Mouse (Mus musculus) left cerebral cortex, adult 8-10 months (tissue): ENCODE measurements at regions not wholly inside any gene's neighbourhood (a gene's known extent, or its start where the extent isn't known, plus 50 kb on each side); places are given as distances from the start of the nearest gene placed in this dataset.

Source experiments
- DNase-seq, 2 experiments: peaks; one replicate each; pipeline ENCODE4 v3.0.0; 2022; ENCODE audit warnings: low spot score in 2 of 2

DNA sequence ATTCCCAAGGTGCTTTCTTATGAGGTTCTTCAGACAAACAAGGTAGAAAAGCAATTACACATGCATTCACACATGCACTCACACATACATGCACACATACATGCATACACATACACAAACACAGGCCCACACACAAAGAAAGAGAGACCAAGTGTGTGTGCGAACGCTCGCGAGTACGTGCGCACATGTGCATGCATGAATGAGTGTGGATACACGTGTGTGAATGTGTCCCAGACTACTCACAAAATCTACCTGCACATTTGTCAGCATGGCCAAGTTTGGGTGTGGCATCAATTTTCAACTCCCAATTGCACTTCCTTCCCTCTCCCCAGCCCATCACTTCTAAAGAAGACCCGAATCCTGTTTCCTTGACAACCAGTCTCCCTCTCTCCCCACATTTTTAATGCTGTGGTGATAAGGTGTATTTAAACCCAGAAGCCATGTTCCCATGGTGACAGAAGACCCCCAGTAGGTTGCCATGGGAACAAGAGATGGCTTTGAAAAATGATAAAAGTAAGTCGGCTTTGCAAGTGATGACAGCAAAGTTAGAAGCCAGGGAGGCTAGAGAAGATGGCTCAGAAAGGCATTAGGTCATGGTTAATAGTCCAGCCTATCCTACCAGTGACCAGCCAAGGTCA, 206.3 kb downstream of the Rpl10-ps3 start:
- no peak for DNase-seq

DNA sequence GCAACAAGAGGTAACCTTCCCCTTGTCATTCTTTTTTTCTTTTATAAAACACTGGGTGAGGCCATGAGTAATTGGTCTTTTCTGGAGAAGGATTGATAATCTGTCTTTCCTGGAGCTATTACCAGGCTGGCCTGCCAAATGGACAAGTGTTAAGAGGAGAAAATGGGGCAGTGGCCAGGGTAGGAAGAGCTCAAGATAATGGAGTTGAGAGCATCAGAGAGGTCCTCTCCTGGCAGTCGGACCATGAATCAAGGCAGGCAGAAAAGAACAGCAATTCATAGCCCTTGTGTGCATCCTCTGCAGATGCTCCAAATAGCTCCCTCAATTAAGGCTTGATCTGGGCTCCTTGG, 208.2 kb downstream of the Rpl10-ps3 start:
- no peak for DNase-seq

DNA sequence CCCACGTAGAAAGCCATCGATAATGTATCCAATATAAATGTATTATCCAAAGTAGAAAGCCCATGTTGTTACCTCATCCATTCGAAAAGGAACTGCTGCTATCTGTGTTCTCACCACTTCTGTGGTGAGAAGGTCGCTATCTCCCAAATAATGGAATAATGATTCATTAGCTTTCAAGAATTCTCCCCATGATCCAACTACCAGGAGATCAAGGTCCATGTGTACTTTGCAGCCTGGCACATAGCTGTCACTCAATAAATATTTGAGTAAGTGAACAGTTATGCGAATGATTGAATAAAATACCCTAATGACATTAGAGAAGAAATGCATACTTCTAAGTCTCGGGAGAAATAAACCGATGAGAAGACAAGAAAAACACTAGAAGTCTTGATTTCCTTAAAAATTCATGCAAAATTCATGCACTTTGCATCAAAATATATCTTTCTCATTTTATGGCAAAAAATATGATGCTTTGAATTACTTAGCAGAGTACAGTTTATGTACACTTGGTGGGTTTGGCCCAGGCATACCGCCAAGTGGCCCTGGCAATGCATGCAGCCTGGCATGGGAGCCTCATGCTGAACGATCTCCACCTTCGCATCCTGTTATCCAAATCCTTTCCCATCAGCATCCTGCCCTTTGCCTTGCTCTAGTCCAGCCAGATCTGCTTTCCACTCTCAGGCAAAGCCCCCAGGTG, 208.7 kb downstream of the Rpl10-ps3 start:
- DNase-seq, result no peak

DNA sequence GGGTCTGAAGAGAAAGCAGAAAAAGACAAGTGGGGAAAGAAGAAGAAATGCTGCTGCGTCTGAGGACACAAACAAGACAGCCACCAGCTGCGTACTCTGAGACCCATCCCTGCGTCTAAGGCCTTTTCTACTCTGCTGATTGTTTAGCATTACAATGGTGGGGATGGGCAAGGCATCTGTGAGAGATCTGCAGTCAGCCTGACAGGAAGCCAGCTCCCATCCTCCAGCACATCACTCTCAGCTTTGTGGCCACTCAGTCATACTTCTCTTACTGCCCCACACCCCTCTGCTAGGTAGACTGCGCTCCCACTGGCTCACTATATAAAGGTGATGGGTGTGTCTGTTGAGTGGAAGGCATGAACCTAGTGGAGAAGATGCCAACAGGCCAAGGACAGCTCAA, 220.5 kb downstream of the Rpl10-ps3 start:
- DNase-seq, result no peak

DNA sequence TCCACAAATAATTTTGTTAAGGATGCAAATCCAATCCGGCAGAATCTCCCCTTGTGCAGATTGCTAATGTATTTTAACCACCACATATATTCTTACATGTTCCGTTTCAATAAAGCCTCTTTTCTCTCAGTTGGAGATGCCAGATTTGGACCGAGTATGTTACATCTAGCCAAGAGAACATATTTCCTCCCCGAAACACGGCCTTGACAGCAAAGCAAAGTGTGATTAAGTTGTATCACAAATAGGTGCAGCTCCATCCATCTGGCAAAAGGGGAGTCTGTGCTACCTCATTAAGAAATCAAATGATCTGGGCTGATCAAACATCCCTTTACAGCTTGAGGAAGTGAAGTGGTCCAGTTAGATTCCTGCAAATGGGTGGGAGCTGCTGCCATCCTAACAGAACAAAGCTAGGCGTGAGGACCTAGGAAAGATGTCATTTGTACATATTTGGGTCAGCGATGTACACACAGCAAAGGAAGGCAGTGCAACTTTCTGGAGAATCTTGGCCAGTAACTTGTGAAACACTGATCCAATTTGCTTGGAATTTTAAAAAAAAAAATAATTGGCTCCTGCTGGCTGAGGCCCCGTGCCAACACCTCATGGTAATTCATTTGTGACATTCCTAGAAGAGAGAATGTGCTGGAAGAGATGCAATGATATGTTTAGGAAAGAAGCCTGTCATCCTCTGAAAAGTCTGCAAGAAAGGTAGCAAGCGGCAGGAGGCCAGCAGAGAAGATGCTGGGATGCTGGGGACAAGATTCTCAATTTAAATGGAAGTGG, 223.8 kb downstream of the Rpl10-ps3 start:
- no peak for DNase-seq

DNA sequence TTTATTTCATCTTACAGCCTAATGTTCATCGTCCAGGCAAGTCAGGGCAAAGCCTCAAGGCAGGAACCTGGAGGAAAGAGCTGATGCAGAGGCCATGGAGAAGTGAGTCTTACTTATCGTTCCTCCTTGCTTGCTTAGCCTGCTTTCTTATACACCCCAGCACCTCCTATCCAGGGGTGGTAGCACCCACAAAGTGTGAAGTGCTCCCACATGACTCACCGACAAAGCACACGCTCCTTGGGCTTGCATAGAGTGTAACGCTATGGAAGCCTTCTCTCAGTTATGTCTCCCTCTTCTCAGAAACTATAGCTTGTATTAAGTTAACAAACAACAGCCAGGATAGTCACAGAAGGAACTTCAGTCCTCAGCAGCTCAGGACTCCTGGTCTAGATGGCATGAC, 225.4 kb downstream of the Rpl10-ps3 start:
- DNase-seq, result no peak

DNA sequence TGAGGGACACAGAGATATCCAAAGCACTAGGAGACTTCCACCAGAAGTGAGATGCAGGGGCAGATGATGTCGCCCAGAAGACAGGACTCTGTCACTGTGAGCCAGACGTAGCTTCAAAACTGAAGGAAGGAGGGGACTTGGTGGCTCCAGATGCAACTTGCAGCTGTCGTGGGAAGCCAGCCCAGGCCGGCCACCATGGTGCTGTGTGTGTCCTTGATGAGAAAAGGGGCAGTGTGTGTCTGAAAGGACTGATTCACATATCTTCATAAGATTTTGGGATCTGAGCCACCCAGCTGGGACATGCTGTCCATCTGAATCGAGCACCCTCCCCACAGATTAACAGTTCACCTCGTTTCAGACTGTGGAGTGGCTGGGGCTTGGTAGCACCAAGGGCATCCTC, 226.2 kb downstream of the Rpl10-ps3 start:
- DNase-seq, result peak in 1 of 2 experiments; percentile 50

DNA sequence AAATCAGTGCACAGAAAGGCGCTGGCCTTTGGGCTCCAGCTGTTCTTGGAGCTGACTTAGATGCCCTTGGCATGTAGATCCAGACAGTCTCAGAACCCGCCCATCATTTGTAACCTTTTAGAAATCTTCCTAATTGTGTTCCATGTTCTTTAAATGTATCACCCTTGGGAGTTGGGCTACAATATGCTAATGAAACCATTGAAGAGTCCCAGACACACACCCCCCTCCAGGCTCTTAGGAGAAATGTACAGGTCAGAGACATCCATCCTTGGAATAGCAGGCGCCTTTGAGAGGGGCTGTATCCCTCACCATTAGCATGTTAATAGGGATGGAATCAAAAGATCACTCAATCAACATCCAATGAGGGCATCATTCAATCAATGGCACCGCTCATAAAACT, 238.2 kb downstream of the Rpl10-ps3 start:
- DNase-seq, result no peak

DNA sequence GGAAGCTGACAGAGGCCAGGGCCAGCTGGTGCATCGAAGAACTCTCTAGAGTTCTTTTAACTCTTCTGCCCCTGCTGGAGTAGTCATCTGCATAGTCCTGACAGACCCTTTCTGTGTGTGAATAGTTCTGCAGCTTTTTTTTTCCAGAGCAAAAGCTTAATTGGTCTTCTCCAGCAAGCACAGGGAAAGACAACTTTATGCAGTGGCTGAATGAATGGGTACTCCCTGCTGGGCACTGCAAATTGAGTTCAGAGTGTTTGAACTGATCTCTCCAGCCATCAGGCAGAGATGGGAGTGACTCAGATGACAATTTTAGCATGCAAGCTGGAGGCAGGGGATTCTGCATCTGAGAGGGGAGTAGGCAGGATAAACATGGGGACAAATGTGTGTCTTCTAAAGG, 242.0 kb downstream of the Rpl10-ps3 start:
- DNase-seq, result no peak

DNA sequence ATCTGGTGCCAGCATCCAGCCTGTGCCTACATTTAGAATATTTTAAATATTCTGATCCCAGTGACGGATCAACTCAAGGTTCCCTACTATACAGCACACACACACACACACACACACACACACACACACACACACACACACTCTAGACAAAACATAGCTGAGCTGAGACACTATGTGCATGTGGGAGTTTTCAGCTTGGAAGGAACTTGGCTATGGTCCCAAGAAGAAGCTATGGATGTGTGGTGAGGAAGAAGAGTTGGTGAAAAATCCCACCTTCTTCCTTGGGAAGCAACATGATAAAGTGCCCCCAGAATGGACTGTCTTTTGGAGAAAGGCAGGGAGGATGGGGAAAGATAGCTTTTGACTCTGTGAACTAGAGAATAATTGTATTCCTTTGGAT, 243.7 kb downstream of the Rpl10-ps3 start:
- DNase-seq, result no peak

DNA sequence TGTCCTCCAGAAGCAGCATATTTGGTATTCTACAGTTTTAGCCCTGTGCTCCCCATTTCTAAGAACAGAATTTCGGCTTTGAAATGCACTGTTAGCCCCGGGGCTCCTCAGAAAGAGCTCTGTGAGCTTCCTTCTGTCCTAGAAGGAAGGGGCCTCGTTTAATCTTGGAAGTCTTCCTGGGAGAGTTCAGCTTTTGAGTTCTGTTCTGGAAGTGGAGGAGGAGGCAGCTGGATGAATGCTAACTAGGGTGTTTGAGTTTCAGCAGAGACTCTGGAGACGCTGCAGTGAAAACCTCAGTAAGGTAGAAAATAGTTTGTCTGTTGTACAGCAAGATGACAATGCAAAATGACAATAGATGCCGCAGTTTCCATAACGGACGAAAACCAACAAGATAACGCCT, 253.8 kb downstream of the Rpl10-ps3 start:
- no peak for DNase-seq

DNA sequence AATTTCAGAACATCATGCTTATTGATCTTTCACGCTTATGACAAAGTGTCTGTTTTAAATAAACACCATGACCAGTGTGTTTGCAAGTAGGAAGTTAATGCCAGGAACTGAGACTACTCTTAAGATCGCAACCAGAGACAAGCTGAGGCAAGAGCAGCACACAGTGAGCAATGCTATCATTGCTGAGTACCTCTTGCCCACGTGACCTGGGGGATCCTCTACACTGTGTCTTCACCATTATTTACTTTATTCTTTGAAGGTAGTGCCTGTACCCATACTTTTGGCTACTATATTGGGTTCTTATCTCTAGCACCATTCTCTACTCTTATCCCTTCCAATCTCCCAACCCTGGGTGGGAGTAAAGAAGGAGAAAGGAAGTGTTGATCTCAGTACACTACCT, 254.9 kb downstream of the Rpl10-ps3 start:
- no peak for DNase-seq

DNA sequence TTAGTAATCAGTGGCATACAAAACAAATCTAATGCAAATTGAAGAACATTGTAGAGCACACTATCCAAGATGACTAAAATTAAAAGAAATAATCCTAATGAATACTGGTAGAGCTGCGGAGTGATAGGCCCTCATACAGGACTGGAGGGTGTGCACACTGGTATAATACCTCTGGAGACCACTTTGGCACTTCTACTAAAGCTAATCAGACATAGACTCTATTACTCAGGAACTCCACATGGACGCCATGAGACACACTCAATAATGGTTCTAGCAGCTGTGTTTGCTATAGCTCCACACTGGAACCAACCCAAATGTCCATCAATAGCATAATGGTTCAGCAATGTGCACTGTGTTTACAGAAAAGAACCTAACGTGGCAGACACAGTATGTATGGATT, 264.6 kb downstream of the Rpl10-ps3 start:
- no peak for DNase-seq

DNA sequence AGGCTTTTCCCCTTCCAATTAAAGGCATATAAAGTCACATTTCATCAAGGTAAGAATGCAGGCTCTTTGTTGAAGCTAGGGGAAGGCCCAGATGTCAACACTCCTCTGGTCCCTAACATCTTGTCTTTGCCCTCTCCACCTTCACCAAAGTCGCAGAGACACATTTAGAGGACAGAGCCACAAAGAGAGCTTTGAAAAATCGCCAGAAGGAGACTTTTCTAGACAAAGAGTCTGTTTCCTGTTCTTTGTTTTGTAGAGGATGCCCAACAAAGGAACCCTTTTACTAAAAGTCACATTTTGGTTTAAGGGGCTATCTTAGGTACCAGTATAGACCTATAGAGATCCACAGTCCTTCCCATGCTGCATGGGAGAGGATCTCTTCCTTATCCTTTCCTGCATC, 269.9 kb upstream of the Ncam1 start:
- no peak for DNase-seq

DNA sequence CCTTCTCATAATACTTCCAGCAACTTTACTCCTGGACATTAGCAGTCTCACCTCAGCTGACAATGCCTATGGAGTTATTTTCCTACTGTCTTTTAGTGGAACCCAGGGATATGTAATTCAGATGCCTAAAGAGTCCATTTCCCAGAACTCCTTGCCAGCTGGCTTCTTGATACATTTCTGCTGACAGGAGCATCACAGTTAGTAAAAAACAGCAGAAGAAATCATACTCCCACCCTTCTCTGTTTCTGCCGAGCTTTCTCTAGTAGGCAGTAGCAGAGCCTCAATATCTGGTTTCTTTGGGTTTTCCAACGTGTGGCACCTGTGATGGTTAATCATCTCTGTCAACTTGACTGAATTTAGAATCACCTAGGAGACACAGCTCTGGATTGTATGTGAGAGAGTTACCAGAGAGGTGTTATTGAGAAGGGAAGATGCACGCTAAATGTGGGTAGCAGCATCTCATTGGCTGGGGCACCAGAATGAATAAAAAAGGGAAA, 269.1 kb upstream of the Ncam1 start:
- DNase-seq, result peak in 1 of 2 experiments; percentile 15

DNA sequence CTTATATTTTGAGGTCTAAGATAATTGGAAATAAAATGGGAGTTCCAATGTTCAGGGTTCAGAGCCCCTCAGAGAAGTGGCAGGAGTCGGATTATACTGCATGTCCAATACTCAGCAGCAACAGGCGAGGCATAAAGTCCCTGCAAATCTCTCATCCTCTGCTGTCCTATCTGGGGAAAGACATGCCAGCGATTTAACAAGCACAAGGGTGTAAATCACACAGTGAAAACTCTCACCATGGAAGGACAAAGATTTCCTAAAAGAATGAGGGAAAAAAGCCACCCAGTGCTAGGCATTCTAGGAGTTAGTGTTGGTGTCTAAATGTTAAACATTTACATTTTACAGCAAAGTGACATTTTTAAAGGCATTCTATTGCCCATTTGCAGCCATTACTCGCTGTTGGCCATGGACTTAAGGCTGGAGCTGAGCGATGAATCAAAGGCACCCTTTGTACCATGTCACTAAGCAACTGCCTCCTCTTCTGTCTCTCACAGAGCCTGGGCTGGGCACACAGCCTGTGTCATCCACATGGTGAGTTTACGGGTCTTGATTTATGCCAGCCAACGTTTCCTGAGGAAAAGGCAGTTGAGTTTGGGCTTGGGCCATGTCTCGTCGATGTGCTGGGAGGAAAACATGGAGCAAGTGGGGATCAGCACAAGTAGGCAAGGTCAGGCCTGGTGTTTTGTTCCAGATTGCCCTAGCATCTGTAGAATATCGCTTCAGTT, 265.9 kb upstream of the Ncam1 start:
- DNase-seq, result peak in 1 of 2 experiments; percentile 36

DNA sequence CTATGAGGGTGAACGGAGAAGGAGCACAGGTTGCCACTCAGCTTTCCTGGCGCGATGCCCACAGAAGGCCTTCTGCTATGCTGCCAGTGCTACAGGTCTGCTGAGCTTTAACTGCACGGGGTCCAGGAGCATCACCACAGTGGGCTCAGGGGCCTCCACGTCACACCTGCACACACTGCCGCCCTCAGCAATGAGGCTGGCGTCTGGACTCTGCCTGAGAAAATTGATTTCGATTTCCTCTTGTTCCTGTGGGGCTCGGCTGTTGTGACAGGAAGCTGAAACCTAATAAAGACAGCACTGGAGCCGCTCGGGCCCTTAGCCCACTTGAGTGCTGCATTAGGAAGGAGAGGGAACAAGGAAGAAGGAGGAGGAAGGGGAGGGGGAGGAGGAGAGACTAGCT, 239.5 kb upstream of the Ncam1 start:
- DNase-seq, result no peak

DNA sequence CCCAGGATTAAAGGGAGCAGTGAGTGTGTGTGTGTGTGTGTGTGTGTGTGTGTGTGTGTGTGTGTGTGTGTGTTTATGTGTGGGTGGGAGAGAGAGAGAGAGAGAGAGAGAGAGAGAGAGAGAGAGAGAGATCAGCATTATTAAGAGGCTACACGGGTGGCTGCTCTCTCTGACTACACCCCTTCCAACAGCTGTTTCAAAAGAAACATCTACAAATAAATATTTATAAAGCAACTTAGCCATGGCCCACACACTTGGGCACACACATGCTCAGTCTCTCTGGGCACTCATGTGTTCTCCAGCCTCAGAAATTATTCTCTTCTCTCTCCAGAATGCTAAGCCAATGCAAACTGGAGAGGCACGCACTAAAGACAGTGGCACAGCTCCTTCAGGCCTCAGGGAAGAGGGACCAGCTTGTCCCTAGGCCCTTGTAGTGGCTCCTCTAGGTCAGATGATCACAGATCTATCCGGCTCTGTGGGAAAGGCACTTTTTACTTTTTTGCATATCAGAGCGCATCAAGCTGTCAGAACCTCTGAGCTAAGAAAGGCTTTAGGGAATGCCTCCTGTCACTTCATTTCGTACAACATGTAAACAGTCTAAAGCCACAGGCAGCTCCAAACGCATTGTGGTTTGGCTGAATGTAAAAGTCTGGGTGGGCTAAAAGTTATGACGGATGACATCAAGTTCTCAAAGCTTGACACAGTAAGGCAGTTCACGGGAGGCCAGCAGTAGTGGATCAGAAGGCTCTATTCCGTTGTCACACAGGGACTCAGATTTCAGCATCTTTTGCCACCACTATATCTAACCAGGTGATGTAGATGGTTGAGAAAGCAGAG, 233.8 kb upstream of the Ncam1 start:
- DNase-seq, result no peak

DNA sequence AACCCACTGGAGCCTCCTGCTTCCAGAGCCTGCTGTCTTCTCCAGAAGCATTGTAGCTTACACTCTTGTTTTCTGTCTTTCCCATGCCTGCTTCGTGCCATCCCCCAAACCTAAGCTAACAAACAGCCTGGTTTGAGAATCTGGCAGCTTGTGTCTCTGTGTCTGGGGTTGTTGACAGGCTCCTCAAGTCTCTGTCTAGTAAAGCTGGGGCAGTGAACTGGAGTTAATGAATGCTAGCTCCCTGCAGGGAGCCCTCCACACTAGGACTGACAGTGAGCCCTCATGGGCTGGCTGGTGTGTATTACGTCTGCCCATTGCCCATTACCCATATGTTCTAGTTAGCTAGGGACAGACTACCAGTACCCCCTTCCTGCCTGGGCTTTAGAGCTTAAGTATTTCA, 232.6 kb upstream of the Ncam1 start:
- no peak for DNase-seq

DNA sequence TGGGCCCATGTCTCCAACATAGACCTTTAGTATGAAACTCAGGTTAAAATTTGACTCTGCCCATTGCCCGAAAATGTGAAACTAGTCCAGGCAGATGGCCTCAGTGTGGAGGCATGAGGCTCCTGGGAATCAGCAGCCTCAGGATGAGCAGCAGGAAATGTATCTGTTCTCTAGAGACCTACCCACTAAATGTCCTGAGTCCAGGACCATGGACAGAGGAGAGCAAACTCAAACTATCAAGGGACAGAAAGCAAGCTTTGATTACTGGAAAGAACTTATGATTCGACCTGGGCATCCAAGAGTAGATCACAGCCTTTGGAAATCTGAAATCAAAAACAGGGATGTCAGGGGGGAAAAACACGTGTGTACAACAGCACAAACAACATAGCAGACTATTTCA, 230.3 kb upstream of the Ncam1 start:
- DNase-seq, result no peak

DNA sequence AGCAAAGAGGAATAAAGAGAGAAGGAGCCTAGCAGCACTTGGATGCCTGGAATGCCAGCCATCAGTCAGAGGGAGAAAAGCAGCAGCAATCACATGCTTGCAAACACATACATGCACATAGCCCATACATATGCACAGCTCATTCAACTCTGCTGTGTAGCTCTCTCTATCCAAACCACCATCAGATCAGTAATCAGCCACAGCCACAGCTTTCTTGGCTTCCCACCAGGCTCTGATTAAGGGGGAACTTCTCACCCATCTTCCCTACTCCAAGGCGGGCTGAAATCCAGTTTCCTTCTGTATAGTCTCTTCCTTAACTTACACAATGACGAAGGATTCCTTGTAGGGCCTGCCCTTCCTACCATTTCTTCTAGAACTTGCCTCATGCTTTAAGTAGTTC, 229.8 kb upstream of the Ncam1 start:
- no peak for DNase-seq
